Mouse (Mus musculus): ENCODE results near the gene Cmtm4. TPM values are rescaled to one million over a fixed set of nuclear protein-coding genes. Genes with fewer than 3 reads are reported as not detected.
A peak's percentile ranks its signal among the peaks of the same experiment; 100 is the strongest.

Gene Cmtm4
- polyA plus RNA-seq, 1 experiment from 2014 or later = 3.6 TPM

GRCm38 (mm10) chr8:104374864-104375846 lies 20.5 kb downstream of the Cmtm4 start:
- no peak for ATAC-seq (ENCODE audit: low FRiP score, low TSS enrichment)
- no peak overlapping the region for H3K9ac ChIP-seq (replicated peaks; ENCODE audit: low read length)

DNA sequence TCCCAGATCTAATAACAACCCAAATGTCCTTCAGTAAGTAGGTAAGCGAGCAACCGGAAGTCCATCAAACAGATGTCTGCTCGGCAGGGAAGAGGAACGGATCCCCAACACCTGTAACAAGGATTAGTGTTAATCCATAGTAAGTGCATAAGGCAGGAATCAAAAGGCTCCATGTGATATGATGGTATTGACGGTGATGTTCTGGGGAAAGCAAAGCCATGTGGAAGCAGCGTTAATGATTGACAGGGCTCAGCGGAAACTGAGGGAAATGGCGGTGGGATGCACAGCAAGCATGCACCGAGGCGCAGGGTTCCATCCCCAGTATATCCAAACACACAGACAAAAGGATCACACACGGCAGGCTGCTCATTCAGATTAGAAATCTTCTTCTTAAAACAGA lies 21.3 kb downstream of the Cmtm4 start:
- Histone ChIP-seq H3K9me3 (ENCODE audit: control insufficient read depth, low read length) (no peaks in the 10 kb centered on the region), H3K27ac (replicated peaks; ENCODE audit: low read depth, low read length) (0 out of 2 replicates have a peak overlapping the region, but pooled peaks have one; percentile 45), H3K36me3 (ENCODE audit: control insufficient read depth, insufficient read depth, low read length) (no peaks in the 10 kb centered on the region), H3K4me1 (ENCODE audit: control insufficient read depth, insufficient read depth, low read length) (peaks cover 20% of the 10 kb centered on the region), H3K4me2 (ENCODE audit: low read length) (no peak overlapping the region), H3K9ac (replicated peaks; ENCODE audit: low read length) (no peak overlapping the region), H3K27me3 (ENCODE audit: control insufficient read depth, insufficient read depth, low read length) (no peaks in the 10 kb centered on the region), H3K4me3 (replicated peaks; ENCODE audit: low read depth, low read length) (no peak overlapping the region)
- no peak for ATAC-seq (ENCODE audit: low FRiP score, low TSS enrichment)
- DNase-seq = no peak
- WGBS = 51% methylated on average over 11 of the region's 11 CpGs

More at GRCm38 (mm10) chr8:104374864-104375846, 20.5 kb downstream of the Cmtm4 start:
- WGBS = 50% methylated on average over 14 of the region's 14 CpGs
- Histone ChIP-seq H3K36me3 (ENCODE audit: control insufficient read depth, insufficient read depth, low read length) (no peaks in the 10 kb centered on the region), H3K4me3 (replicated peaks; ENCODE audit: low read depth, low read length) (no peak overlapping the region), H3K9me3 (ENCODE audit: control insufficient read depth, low read length) (no peaks in the 10 kb centered on the region), H3K4me2 (ENCODE audit: low read length) (no peak overlapping the region), H3K4me1 (ENCODE audit: control insufficient read depth, insufficient read depth, low read length) (peaks cover 18% of the 10 kb centered on the region), H3K27me3 (ENCODE audit: control insufficient read depth, insufficient read depth, low read length) (no peaks in the 10 kb centered on the region), H3K27ac (replicated peaks; ENCODE audit: low read depth, low read length) (0 out of 2 replicates have a peak overlapping the region, but pooled peaks have one; percentile 13)
- peak; percentile 25 for DNase-seq

GRCm38 (mm10) chr8:104373779-104374178 lies 21.8 kb downstream of the Cmtm4 start:
- 84% methylated on average over 11 of the region's 11 CpGs for WGBS
- no peaks in the 10 kb centered on the region for H3K27me3 ChIP-seq (ENCODE audit: control insufficient read depth, insufficient read depth, low read length)
- ATAC-seq (ENCODE audit: low FRiP score, low TSS enrichment) = no peak

DNA sequence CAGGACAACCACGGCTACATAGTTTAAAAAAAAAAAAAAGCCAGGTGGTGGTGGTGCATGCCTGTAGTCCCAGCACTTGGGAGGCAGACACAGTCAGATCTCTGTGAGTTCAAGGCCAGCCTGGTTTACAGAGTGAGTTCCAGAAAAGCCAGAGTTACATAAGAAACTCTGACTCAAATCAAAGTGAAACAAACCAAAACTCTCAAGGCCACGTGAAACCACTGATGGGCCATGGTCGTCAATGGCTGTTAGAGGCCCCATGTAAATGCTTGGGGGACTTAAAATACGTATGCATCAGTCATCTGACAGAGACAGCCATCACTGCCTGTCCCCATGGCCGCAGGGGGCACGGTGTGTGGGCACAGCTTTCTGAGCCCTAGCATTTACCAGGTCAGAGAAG lies 24.5 kb downstream of the Cmtm4 start:
- DNase-seq (no peak), ATAC-seq (ENCODE audit: low FRiP score, low TSS enrichment) (no peak)
- Histone ChIP-seq H3K9ac (replicated peaks; ENCODE audit: low read length) (no peak overlapping the region), H3K4me1 (ENCODE audit: control insufficient read depth, insufficient read depth, low read length) (peaks cover 16% of the 10 kb centered on the region), H3K27me3 (ENCODE audit: control insufficient read depth, insufficient read depth, low read length) (no peaks in the 10 kb centered on the region), H3K27ac (replicated peaks; ENCODE audit: low read depth, low read length) (no peak overlapping the region), H3K36me3 (ENCODE audit: control insufficient read depth, insufficient read depth, low read length) (no peaks in the 10 kb centered on the region), H3K4me3 (replicated peaks; ENCODE audit: low read depth, low read length) (no peak overlapping the region), H3K4me2 (ENCODE audit: low read length) (no peak overlapping the region), H3K9me3 (ENCODE audit: control insufficient read depth, low read length) (no peaks in the 10 kb centered on the region)
- WGBS = 92% methylated on average over 6 of the region's 6 CpGs

More at GRCm38 (mm10) chr8:104373779-104374178, 21.8 kb downstream of the Cmtm4 start:
- Histone ChIP-seq H3K9ac (replicated peaks; ENCODE audit: low read length) (no peak overlapping the region), H3K27ac (replicated peaks; ENCODE audit: low read depth, low read length) (0 out of 2 replicates have a peak overlapping the region, but pooled peaks have one; percentile 45), H3K4me2 (ENCODE audit: low read length) (no peak overlapping the region), H3K4me3 (replicated peaks; ENCODE audit: low read depth, low read length) (no peak overlapping the region), H3K9me3 (ENCODE audit: control insufficient read depth, low read length) (no peaks in the 10 kb centered on the region), H3K4me1 (ENCODE audit: control insufficient read depth, insufficient read depth, low read length) (peaks cover 20% of the 10 kb centered on the region), H3K36me3 (ENCODE audit: control insufficient read depth, insufficient read depth, low read length) (no peaks in the 10 kb centered on the region)
- no peak for DNase-seq

GRCm38 (mm10) chr8:104370071-104370470 lies 25.5 kb downstream of the Cmtm4 start:
- Histone ChIP-seq H3K4me2 (ENCODE audit: low read length) (no peak overlapping the region), H3K9ac (replicated peaks; ENCODE audit: low read length) (no peak overlapping the region), H3K27me3 (ENCODE audit: control insufficient read depth, insufficient read depth, low read length) (no peaks in the 10 kb centered on the region), H3K9me3 (ENCODE audit: control insufficient read depth, low read length) (no peaks in the 10 kb centered on the region), H3K36me3 (ENCODE audit: control insufficient read depth, insufficient read depth, low read length) (no peaks in the 10 kb centered on the region), H3K4me3 (replicated peaks; ENCODE audit: low read depth, low read length) (no peak overlapping the region), H3K27ac (replicated peaks; ENCODE audit: low read depth, low read length) (no peak overlapping the region), H3K4me1 (ENCODE audit: control insufficient read depth, insufficient read depth, low read length) (peaks cover 10% of the 10 kb centered on the region; the same call in 1 of the 2 replicates)
- WGBS = 69% methylated on average over 6 of the region's 6 CpGs
- ATAC-seq (ENCODE audit: low FRiP score, low TSS enrichment) (no peak), DNase-seq (no peak)

GRCm38 (mm10) chr8:104369591-104369990 lies 26.0 kb downstream of the Cmtm4 start:
- no peak for ATAC-seq (ENCODE audit: low FRiP score, low TSS enrichment)
- Histone ChIP-seq H3K4me1 (ENCODE audit: control insufficient read depth, insufficient read depth, low read length) (peaks cover 5% of the 10 kb centered on the region; the same call in 1 of the 2 replicates), H3K9ac (replicated peaks; ENCODE audit: low read length) (no peak overlapping the region), H3K4me3 (replicated peaks; ENCODE audit: low read depth, low read length) (no peak overlapping the region), H3K4me2 (ENCODE audit: low read length) (no peak overlapping the region), H3K9me3 (ENCODE audit: control insufficient read depth, low read length) (no peaks in the 10 kb centered on the region), H3K27me3 (ENCODE audit: control insufficient read depth, insufficient read depth, low read length) (no peaks in the 10 kb centered on the region), H3K36me3 (ENCODE audit: control insufficient read depth, insufficient read depth, low read length) (no peaks in the 10 kb centered on the region), H3K27ac (replicated peaks; ENCODE audit: low read depth, low read length) (no peak overlapping the region)
- no peak for DNase-seq
- 84% methylated on average over 12 of the region's 12 CpGs for WGBS

GRCm38 (mm10) chr8:104367398-104367797 lies 28.2 kb downstream of the Cmtm4 start:
- Histone ChIP-seq H3K27ac (replicated peaks; ENCODE audit: low read depth, low read length) (no peak overlapping the region), H3K27me3 (ENCODE audit: control insufficient read depth, insufficient read depth, low read length) (no peaks in the 10 kb centered on the region), H3K4me3 (replicated peaks; ENCODE audit: low read depth, low read length) (no peak overlapping the region), H3K4me2 (ENCODE audit: low read length) (no peak overlapping the region), H3K36me3 (ENCODE audit: control insufficient read depth, insufficient read depth, low read length) (no peaks in the 10 kb centered on the region), H3K4me1 (ENCODE audit: control insufficient read depth, insufficient read depth, low read length) (0 out of 2 replicates have a peak, but pooled peaks cover 2% of the 10 kb centered on the region), H3K9me3 (ENCODE audit: control insufficient read depth, low read length) (no peaks in the 10 kb centered on the region), H3K9ac (replicated peaks; ENCODE audit: low read length) (no peak overlapping the region)
- DNase-seq (peak; percentile 37), ATAC-seq (ENCODE audit: low FRiP score, low TSS enrichment) (no peak)
- 50% methylated on average over 5 of the region's 5 CpGs for WGBS

DNA sequence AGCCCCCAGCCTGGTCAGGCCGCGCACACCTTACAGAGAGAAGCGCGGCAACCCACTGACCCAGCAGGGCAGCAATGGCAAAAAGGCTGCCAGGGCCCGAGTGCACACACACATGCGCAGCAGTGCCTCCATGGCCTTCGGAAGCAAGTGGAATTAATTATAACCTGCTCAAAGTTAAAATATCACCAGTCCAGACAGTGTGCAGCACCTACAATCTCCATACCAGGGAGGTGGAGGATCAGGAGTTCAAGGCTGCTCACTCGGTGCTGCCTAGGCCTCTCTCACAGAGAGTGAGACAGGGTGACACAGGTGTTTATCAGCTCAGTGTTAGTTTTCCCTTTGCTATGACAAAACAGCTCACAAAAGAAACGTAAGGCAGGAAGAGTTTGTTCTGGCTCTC lies 29.9 kb downstream of the Cmtm4 start:
- H3K27me3 ChIP-seq (ENCODE audit: control insufficient read depth, insufficient read depth, low read length) = no peaks in the 10 kb centered on the region
- no peak overlapping the region for H3K9ac ChIP-seq (replicated peaks; ENCODE audit: low read length)

More for the DNA sequence above, 29.9 kb downstream of the Cmtm4 start:
- 90% methylated on average over 9 of the region's 9 CpGs for WGBS
- ATAC-seq (ENCODE audit: low FRiP score, low TSS enrichment) (no peak), DNase-seq (no peak)
- H3K4me2 ChIP-seq (ENCODE audit: low read length) = no peak overlapping the region
- H3K4me1 ChIP-seq (ENCODE audit: control insufficient read depth, insufficient read depth, low read length) = 0 out of 2 replicates have a peak, but pooled peaks cover 2% of the 10 kb centered on the region
- no peak overlapping the region for H3K4me3 ChIP-seq (replicated peaks; ENCODE audit: low read depth, low read length)
- no peaks in the 10 kb centered on the region for H3K36me3 ChIP-seq (ENCODE audit: control insufficient read depth, insufficient read depth, low read length)
- H3K27ac ChIP-seq (replicated peaks; ENCODE audit: low read depth, low read length) = no peak overlapping the region
- H3K9me3 ChIP-seq (ENCODE audit: control insufficient read depth, low read length) = no peaks in the 10 kb centered on the region
